Mouse (Mus musculus): ENCODE data around the gene Tcp11l2.

GRCm38 (mm10) chr10:84654731-84655130 is 78.3 kb downstream of the Tcp11l2 start:
- TF ChIP-seq EP300 (optimal IDR thresholded peaks at IDR 0.05) (no peak), CTCF (IDR thresholded peaks at IDR 0.05; ENCODE audit: low read depth) (no peak)

Data from stomach, postnatal 0 days (tissue).